8 mouse cellular contexts compared by ENCODE assay signal in the genomic region with DNA sequence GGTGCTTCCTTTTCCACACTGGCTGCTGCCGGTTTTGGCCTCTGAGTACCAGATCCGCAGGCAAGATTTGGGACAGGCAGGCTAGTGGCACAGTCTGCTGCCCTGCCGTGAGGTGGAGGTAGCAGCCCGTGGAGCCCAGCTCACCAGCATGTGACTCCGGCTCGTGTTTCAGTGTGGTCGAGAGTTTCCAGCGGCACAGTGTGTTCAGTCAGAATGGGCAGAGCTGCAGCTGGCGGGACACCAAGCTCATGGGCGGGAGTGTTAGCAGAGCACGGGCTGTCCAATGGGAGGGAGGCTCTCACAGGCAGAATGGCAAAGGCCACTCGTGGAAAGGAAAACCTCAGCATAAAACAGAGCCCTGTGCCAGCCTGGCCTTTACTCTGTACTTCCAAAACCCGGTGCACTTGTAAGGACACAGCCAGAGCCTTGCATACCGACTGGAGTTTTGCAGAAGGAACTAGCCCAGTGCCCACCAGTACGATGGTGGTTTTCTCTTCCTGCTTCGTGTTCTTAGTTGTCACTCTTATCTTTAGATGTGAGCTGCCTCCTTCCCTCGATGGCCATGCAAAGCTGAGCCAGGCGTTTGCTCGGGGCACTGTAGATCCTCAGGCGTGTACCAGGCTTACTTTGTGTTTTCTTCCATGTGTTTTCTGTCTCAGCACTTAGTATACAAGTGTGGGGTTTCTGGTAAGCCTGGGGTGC. TPM values are rescaled to one million over a fixed set of nuclear protein-coding genes. Genes with fewer than 3 reads are reported as not detected.
DNase-seq lines count a peak whose midpoint lies in the region; ATAC-seq and TF ChIP-seq lines count a peak whose summit lies in the region.
"Had no signal": no experiment of that assay in that cellular context is flagged by ENCODE, and none has a peak within 500 bp of the region (broad histone marks: within the 10 kb centered on the region; RNA-seq: fewer than 3 reads in every experiment).

No protein-coding gene starts in this region.

- H3K9me3 ChIP-seq in intestine, postnatal 0 days (ENCODE audit: control insufficient read depth) = no peaks in the 10 kb centered on the region
- H3K9me3 ChIP-seq in midbrain, embryonic 15.5 days = no peaks in the 10 kb centered on the region
- no peaks in the 10 kb centered on the region for H3K9me3 ChIP-seq in stomach, embryonic 16.5 days (replicated peaks; ENCODE audit: control insufficient read depth, low read length)
- H3K9me3 ChIP-seq: neural tube, embryonic 13.5 days had no signal

- peaks cover 73% of the 10 kb centered on the region for H3K36me3 ChIP-seq in intestine, postnatal 0 days (ENCODE audit: control insufficient read depth, insufficient read depth)
- H3K36me3 ChIP-seq in midbrain, embryonic 15.5 days (replicated peaks) = no peaks in the 10 kb centered on the region
- H3K36me3 ChIP-seq in stomach, embryonic 16.5 days (ENCODE audit: control insufficient read depth, insufficient read depth, low read length) = peaks cover 2% of the 10 kb centered on the region; the same call in 1 of the 2 replicates

- in situ Hi-C loops in Patski (cut with MboI; ENCODE audit: low pct_unique_long_range_greater_than_20kb) = no loop called here

- no peaks in the 10 kb centered on the region for H3K4me1 ChIP-seq in intestine, postnatal 0 days (replicated peaks; ENCODE audit: control insufficient read depth, insufficient read depth, low read length)
- no peaks in the 10 kb centered on the region for H3K4me1 ChIP-seq in midbrain, embryonic 15.5 days
- H3K4me1 ChIP-seq in stomach, embryonic 16.5 days (ENCODE audit: control insufficient read depth, insufficient read depth, low read length) = peaks cover 15% of the 10 kb centered on the region; the same call in 1 of the 2 replicates

- CTCF ChIA-PET in Patski (lab: Charles Lee) = interaction anchor here (0.6 to 3.4 kb wide), 7 partner anchors 10 to 52 kb away, joined by 3 to 27 read pairs (median 6); no protein-coding TSS in a partner anchor

- TF ChIP-seq CTCF in Patski (IDR thresholded peaks at IDR 0.05) = no peak
- 0 out of 2 replicates have a peak, but pooled peaks have one; percentile 24 for TF ChIP-seq CTCF in intestine, postnatal 0 days (IDR thresholded peaks at IDR 0.05; ENCODE audit: low read depth)

- POLR2A ChIA-PET in Patski (lab: Charles Lee) = interaction anchor here (0.6 to 1.5 kb wide), 3 partner anchors 15 to 43 kb away, joined by 3 to 4 read pairs (median 3); no protein-coding TSS in a partner anchor

- no peak overlapping the region for H3K9ac ChIP-seq in intestine, postnatal 0 days (ENCODE audit: low read depth, low read length)
- no peak overlapping the region for H3K9ac ChIP-seq in midbrain, embryonic 15.5 days
- H3K9ac ChIP-seq in stomach, embryonic 16.5 days (ENCODE audit: low read length) = 0 out of 2 replicates have a peak overlapping the region, but pooled peaks have one; percentile 31
- H3K9ac ChIP-seq: neural tube, embryonic 13.5 days had no signal

- DNase-seq in Patski (ENCODE audit: low read depth, low spot score) = peak; percentile 96
- peak; percentile 90 for DNase-seq in cerebellum, adult 11 months
- peak; percentile 98 for DNase-seq in gastrocnemius, adult 18-20 months (ENCODE audit: low spot score)
- DNase-seq in left cerebral cortex, postnatal 14 days (ENCODE audit: low spot score in 2 of 2) = peak; percentile 85 to 98

- WGBS in intestine, postnatal 0 days = 59% methylated on average over 20 of the region's 20 CpGs
- WGBS in midbrain, embryonic 15.5 days = 67% methylated on average over 20 of the region's 20 CpGs
- 54% methylated on average over 20 of the region's 20 CpGs for WGBS in stomach, embryonic 16.5 days

- intact Hi-C loops in left cerebral cortex, postnatal 14 days (cut with DNase I) = no loop called here

- peak overlapping the region; percentile 57; the same call in 1 of the 2 replicates for H3K27ac ChIP-seq in intestine, postnatal 0 days (ENCODE audit: low read depth, low read length)
- no peak overlapping the region for H3K27ac ChIP-seq in midbrain, embryonic 15.5 days
- peak overlapping the region; percentile 62 for H3K27ac ChIP-seq in stomach, embryonic 16.5 days (ENCODE audit: low read length)
- H3K27ac ChIP-seq: neural tube, embryonic 13.5 days had no signal

- no peak overlapping the region for H3K4me3 ChIP-seq in intestine, postnatal 0 days (ENCODE audit: low read depth, low read length)
- H3K4me3 ChIP-seq in midbrain, embryonic 15.5 days = no peak overlapping the region
- H3K4me3 ChIP-seq in stomach, embryonic 16.5 days (replicated peaks; ENCODE audit: low read length) = no peak overlapping the region
- H3K4me3 ChIP-seq: neural tube, embryonic 13.5 days had no signal

- H3K4me2 ChIP-seq in intestine, postnatal 0 days (replicated peaks; ENCODE audit: low read depth) = no peak overlapping the region
- no peak overlapping the region for H3K4me2 ChIP-seq in midbrain, embryonic 15.5 days
- no peak overlapping the region for H3K4me2 ChIP-seq in stomach, embryonic 16.5 days (ENCODE audit: low read depth, low read length)
- H3K4me2 ChIP-seq: neural tube, embryonic 13.5 days had no signal

- ATAC-seq in Patski = peak; percentile 95
- ATAC-seq in intestine, postnatal 0 days = peak; percentile 45
- 0 out of 2 replicates have a peak, but pooled peaks have one; percentile 24 for ATAC-seq in midbrain, embryonic 15.5 days (replicated peaks)
- peak; percentile 85 for ATAC-seq in stomach, embryonic 16.5 days (ENCODE audit: insufficient read depth, low FRiP score)

- no peaks in the 10 kb centered on the region for H3K27me3 ChIP-seq in Patski
- H3K27me3 ChIP-seq in intestine, postnatal 0 days (replicated peaks; ENCODE audit: control insufficient read depth, insufficient read depth, low read length) = no peaks in the 10 kb centered on the region
- H3K27me3 ChIP-seq in midbrain, embryonic 15.5 days (replicated peaks) = no peaks in the 10 kb centered on the region
- H3K27me3 ChIP-seq in stomach, embryonic 16.5 days (ENCODE audit: control insufficient read depth, insufficient read depth, low read length) = no peaks in the 10 kb centered on the region
- H3K27me3 ChIP-seq: neural tube, embryonic 13.5 days had no signal

RNA-seq across cellular contexts. Expression of a gene that starts 31.0 kb away (rescaled TPM):
- 31.1 TPM for polyA plus RNA-seq in Patski (2021)
- total RNA-seq in gastrocnemius, adult 18-20 months (2021) = 10 to 100 TPM; 91.6 to 96.4 TPM
- 13.0 and 13.6 TPM in 2 replicates for polyA plus RNA-seq in intestine, postnatal 0 days (2015; fragmentation: Nextera tagmentation; extraction: Ambion mirVana)
- 10 to 100 TPM; 30.4 to 31.9 TPM for total RNA-seq in left cerebral cortex, postnatal 14 days (2021)
- polyA plus RNA-seq in midbrain, embryonic 15.5 days (2015; fragmentation: Nextera tagmentation; extraction: Ambion mirVana) = 7.6 and 8.4 TPM in 2 replicates
- polyA plus RNA-seq in stomach, embryonic 16.5 days (2015; fragmentation: Nextera tagmentation; extraction: Ambion mirVana) = 8.0 and 8.3 TPM in 2 replicates

RNA-seq across cellular contexts. Expression of a gene that starts 38.9 kb away (rescaled TPM):
- polyA plus RNA-seq in Patski (2021) = 5.9 TPM
- under 1 TPM; 0.27 to 0.69 TPM for total RNA-seq in gastrocnemius, adult 18-20 months (2021)
- 4.6 and 4.9 TPM in 2 replicates for polyA plus RNA-seq in intestine, postnatal 0 days (2015; fragmentation: Nextera tagmentation; extraction: Ambion mirVana)
- 1 to 10 TPM; 3.0 to 3.7 TPM for total RNA-seq in left cerebral cortex, postnatal 14 days (2021)
- polyA plus RNA-seq in midbrain, embryonic 15.5 days (2015; fragmentation: Nextera tagmentation; extraction: Ambion mirVana) = 27.0 and 28.3 TPM in 2 replicates
- 10.7 and 10.8 TPM in 2 replicates for polyA plus RNA-seq in stomach, embryonic 16.5 days (2015; fragmentation: Nextera tagmentation; extraction: Ambion mirVana)

RNA-seq across cellular contexts. Expression of a gene that starts 39.1 kb away (rescaled TPM):
- polyA plus RNA-seq in Patski (2021) = 270 TPM
- total RNA-seq in gastrocnemius, adult 18-20 months (2021) = 10 to 100 TPM; 43.7 to 48.5 TPM
- polyA plus RNA-seq in intestine, postnatal 0 days (2015; fragmentation: Nextera tagmentation; extraction: Ambion mirVana) = 333 and 338 TPM in 2 replicates
- total RNA-seq in left cerebral cortex, postnatal 14 days (2021) = 100 to 1,000 TPM; 200 to 203 TPM
- polyA plus RNA-seq in midbrain, embryonic 15.5 days (2015; fragmentation: Nextera tagmentation; extraction: Ambion mirVana) = 268 and 286 TPM in 2 replicates
- 203 and 220 TPM in 2 replicates for polyA plus RNA-seq in stomach, embryonic 16.5 days (2015; fragmentation: Nextera tagmentation; extraction: Ambion mirVana)

RNA-seq across cellular contexts. Expression of a gene that starts 50.9 kb away (rescaled TPM):
- 50.7 TPM for polyA plus RNA-seq in Patski (2021)
- total RNA-seq in gastrocnemius, adult 18-20 months (2021) = 1 to 10 TPM; 1.3 to 2.0 TPM
- 1.6 and 1.9 TPM in 2 replicates for polyA plus RNA-seq in intestine, postnatal 0 days (2015; fragmentation: Nextera tagmentation; extraction: Ambion mirVana)
- total RNA-seq in left cerebral cortex, postnatal 14 days (2021) = 10 to 100 TPM; 10.4 to 12.1 TPM
- polyA plus RNA-seq in midbrain, embryonic 15.5 days (2015; fragmentation: Nextera tagmentation; extraction: Ambion mirVana) = 6.1 TPM in 2 replicates
- polyA plus RNA-seq in stomach, embryonic 16.5 days (2015; fragmentation: Nextera tagmentation; extraction: Ambion mirVana) = 5.0 and 7.2 TPM in 2 replicates

RNA-seq across cellular contexts. Expression of a gene that starts 56.6 kb away (rescaled TPM):
- polyA plus RNA-seq in Patski (2021) = 29.0 TPM
- 10 to 100 TPM; 32.8 to 35.3 TPM for total RNA-seq in gastrocnemius, adult 18-20 months (2021)
- 34.1 and 37.3 TPM in 2 replicates for polyA plus RNA-seq in intestine, postnatal 0 days (2015; fragmentation: Nextera tagmentation; extraction: Ambion mirVana)
- 10 to 100 TPM; 23.4 to 25.7 TPM for total RNA-seq in left cerebral cortex, postnatal 14 days (2021)
- 42.9 and 47.7 TPM in 2 replicates for polyA plus RNA-seq in midbrain, embryonic 15.5 days (2015; fragmentation: Nextera tagmentation; extraction: Ambion mirVana)
- polyA plus RNA-seq in stomach, embryonic 16.5 days (2015; fragmentation: Nextera tagmentation; extraction: Ambion mirVana) = 57.0 and 57.9 TPM in 2 replicates

Comparison
In these comparisons a context has a peak if more than half of its experiments do, and no peak if none do; other contexts are left out.
1. ATAC-seq: peak in every context shown above with its lines; median percentile 95 in Patski; 85 in stomach, embryonic 16.5 days; 45 in intestine, postnatal 0 days; 24 in midbrain, embryonic 15.5 days.